Mouse (Mus musculus) ES-E14 (cell line): ENCODE results near the gene Lamc1. TPM values are rescaled to one million over a fixed set of nuclear protein-coding genes. Genes with fewer than 3 reads are reported as not detected.

Experiments used
- DNase-seq: peaks from one replicate; pipeline ENCODE4 v3.0.0-alpha.2; 2013; ENCODE audit warnings: low read depth, low spot score
- H3K27ac ChIP-seq: 2 replicates; pipeline ENCODE4 v1.5.1; 2012; ENCODE audit warnings: low read depth, mild to moderate bottlenecking, low read length, moderate library complexity, mixed read lengths; ENCODE audit not compliant: poor library complexity, insufficient read depth, severe bottlenecking
- H3K36me3 ChIP-seq: 2 replicates; pipeline ENCODE4 v1.6.1; 2012; ENCODE audit warnings: mild to moderate bottlenecking, low read length, moderate library complexity, mixed read lengths; ENCODE audit not compliant: control insufficient read depth, poor library complexity, insufficient read depth, severe bottlenecking
- H3K4me1 ChIP-seq, 2 experiments: fragments of 150-350 bp in 1 of 2; sonication (generic) in 1 of 2; 2 replicates each; pipeline ENCODE4 v1.6.1; 2012; ENCODE audit warnings: low read length in 2 of 2, mild to moderate bottlenecking in 1 of 2, mixed read lengths in 1 of 2; ENCODE audit not compliant: control insufficient read depth in 2 of 2, insufficient read depth in 2 of 2, poor library complexity in 1 of 2
- H3K4me3 ChIP-seq, 2 experiments: fragments of 150-350 bp in 1 of 2; sonication (generic) in 1 of 2; 2 replicates each; pipeline ENCODE4 v1.5.1; 2012; ENCODE audit warnings: low read length in 2 of 2, low read depth in 1 of 2, mild to moderate bottlenecking in 1 of 2, mixed read lengths in 1 of 2; ENCODE audit not compliant: insufficient read depth in 1 of 2, poor library complexity in 1 of 2, severe bottlenecking in 1 of 2
- H3K9ac ChIP-seq: 2 replicates; pipeline ENCODE4 v1.6.1; 2012; ENCODE audit warnings: low read depth, mild to moderate bottlenecking, low read length, mixed read lengths; ENCODE audit not compliant: poor library complexity, insufficient read depth, severe bottlenecking
- H3K9me3 ChIP-seq: fragments of 150-350 bp; sonication (generic); 2 replicates; pipeline ENCODE4 v1.6.1; 2012; ENCODE audit warnings: low read depth, mild to moderate bottlenecking, low read length; ENCODE audit not compliant: control insufficient read depth, insufficient read depth
- CHD2 ChIP-seq: IDR thresholded peaks from 2 replicates; pipeline ENCODE4 v1.6.1; 2014; ENCODE audit warnings: mild to moderate bottlenecking, low read depth, low read length, inconsistent platforms
- HCFC1 ChIP-seq: IDR thresholded peaks from 2 replicates; pipeline ENCODE4 v1.6.1; 2012; ENCODE audit warnings: low read length, inconsistent platforms, borderline replicate concordance; ENCODE audit not compliant: insufficient read depth
- MAFK ChIP-seq: IDR thresholded peaks from 2 replicates; pipeline ENCODE4 v1.6.1; 2014; ENCODE audit warnings: mild to moderate bottlenecking, low read depth, low read length, inconsistent platforms; ENCODE audit not compliant: insufficient read depth
- ZC3H11A ChIP-seq: IDR thresholded peaks from 2 replicates; pipeline ENCODE4 v1.6.1; 2012; ENCODE audit warnings: low read depth, mild to moderate bottlenecking, inconsistent platforms, low read length, borderline replicate concordance
- ZNF384 ChIP-seq: IDR thresholded peaks from 2 replicates; pipeline ENCODE4 v1.6.1; 2012; ENCODE audit warnings: low read depth, low read length, inconsistent platforms
- in situ Hi-C, 2 experiments: fragments of 600-800 bp; cut with MboI; formaldehyde crosslinking; loops; one replicate each; pipeline ENCODE4 v1.15.1; 2025; ENCODE audit warnings: low sequenced_read_pairs in 2 of 2, inconsistent platforms in 1 of 2; ENCODE audit not compliant: unreplicated experiment in 2 of 2
- total RNA-seq: library from RNA; depleted of rRNA; stranded (reverse); fragments of 300-350 nt; gene quantifications from 2 replicates; pipeline ENCODE4 v1.2.3, GENCODE M21; 2012

Gene Lamc1
- total RNA-seq, 1 experiment = 313 TPM

DNA sequence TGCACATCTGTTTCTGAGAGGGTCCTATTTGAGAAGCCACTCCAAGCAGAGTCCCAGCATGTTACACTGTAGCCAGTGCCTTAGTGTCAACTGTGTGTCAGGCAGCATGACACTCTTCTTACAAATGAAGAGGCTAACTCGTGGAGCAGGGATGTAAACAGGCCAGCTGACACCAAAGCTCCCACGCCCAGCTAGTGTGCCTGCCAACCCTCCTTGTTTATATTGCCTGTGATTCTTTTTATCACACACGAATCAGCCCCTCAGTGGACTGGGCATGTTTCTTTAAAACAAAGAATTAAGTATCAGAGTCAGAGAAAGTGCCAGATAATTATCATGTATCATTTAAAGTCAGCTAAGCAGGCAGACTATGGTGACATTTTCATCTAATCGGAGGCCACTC, 104.7 kb downstream of the Lamc1 start:
- no peak for DNase-seq
- in situ Hi-C loops = no loop called here
- Histone ChIP-seq H3K9me3 (no peaks in the 10 kb centered on the region), H3K4me3 (no peak overlapping the region), H3K27ac (no peak overlapping the region), H3K36me3 (peaks cover 46% of the 10 kb centered on the region), H3K4me1 (peaks cover 0 to 2% of the 10 kb centered on the region in 2 experiments; a peak in 2 of 4 replicates), H3K9ac (no peak overlapping the region)
- TF ChIP-seq ZC3H11A (no peak), CHD2 (no peak), HCFC1 (no peak), MAFK (no peak), ZNF384 (no peak)

DNA sequence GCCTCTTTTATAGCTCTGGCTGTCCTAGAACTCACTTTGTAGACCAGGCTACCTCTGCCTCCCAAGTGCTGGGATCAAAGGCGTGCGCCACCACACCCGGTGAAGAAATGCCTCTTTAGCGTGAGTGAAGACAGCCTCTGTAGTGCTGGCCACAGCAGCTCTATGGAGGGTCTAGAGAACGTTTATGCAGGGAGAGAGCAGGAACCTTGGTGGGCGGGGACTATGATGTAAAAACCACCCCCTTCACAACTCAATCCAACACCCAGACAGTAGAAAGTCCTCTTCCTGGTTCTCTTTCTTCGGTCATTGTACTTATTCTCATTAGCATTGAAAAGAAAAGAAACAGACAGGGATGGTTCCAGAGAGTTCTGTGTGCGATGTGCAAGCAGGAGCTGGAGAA, 105.5 kb downstream of the Lamc1 start:
- peak overlapping the region; percentile 26; the same call in 1 of the 2 replicates for H3K9ac ChIP-seq
- no peak for TF ChIP-seq MAFK
- no peak for TF ChIP-seq ZNF384
- TF ChIP-seq CHD2 = no peak
- TF ChIP-seq ZC3H11A = no peak
- peak; percentile 52 for DNase-seq
- no peaks in the 10 kb centered on the region for H3K9me3 ChIP-seq
- H3K27ac ChIP-seq = no peak overlapping the region
- in situ Hi-C loops = no loop called here
- H3K4me1 ChIP-seq = peaks cover 0 to 2% of the 10 kb centered on the region in 2 experiments; a peak in 2 of 4 replicates
- H3K4me3 ChIP-seq = 0 out of 4 replicates have a peak overlapping the region, but pooled peaks of 1 of the 2 experiments have one; percentile 3
- peaks cover 40% of the 10 kb centered on the region for H3K36me3 ChIP-seq

DNA sequence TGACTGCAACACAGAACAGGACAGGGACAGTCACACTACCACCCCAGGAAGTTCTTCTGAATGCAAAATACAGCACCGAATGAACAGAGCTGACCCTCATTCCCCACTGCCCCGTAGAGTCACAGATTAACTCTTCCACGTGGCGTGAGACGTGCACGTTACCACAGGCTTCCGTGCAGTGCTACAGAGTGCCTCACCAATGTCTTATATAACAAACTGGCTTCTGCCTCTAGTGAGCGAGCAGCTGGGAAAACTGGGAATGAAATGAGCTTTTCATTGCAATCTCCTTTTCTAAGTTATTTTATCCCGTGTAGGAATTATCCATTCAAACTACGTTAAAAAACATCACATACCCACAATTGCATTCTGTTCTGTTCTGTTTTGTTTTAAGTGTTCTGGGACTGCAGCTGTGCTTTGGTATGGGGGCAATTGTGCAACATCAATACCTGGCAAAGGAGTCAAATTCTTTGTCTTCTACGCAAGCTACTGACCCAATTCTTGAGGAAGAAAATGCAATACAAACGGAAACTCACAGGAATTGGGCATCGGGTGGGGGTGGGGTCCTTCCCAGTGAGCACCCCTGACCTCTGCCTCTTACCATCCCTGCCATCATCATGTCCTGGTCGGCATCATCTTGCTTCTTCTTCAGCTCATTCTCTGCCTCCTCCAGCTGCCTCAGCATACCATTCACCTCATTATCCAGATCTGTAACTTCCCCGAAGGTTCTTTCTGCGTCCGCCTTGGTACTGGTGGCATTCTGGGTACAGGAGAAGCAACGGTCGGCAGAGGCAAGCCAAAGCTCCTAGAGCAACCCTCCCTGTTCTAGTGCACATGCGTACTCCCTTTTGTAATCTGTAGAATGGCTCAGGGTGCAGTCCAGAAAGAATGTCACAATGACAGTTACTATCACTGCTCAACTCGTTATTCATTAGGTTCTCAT, 106.5 kb downstream of the Lamc1 start:
- no peak for DNase-seq
- TF ChIP-seq CHD2 = no peak
- Histone ChIP-seq H3K27ac (no peak overlapping the region), H3K9me3 (no peaks in the 10 kb centered on the region), H3K4me3 (no peak overlapping the region), H3K36me3 (peaks cover 43% of the 10 kb centered on the region), H3K9ac (no peak overlapping the region), H3K4me1 (peaks cover 0 to 2% of the 10 kb centered on the region in 2 experiments; a peak in 2 of 4 replicates)
- in situ Hi-C loops = no loop called here

DNA sequence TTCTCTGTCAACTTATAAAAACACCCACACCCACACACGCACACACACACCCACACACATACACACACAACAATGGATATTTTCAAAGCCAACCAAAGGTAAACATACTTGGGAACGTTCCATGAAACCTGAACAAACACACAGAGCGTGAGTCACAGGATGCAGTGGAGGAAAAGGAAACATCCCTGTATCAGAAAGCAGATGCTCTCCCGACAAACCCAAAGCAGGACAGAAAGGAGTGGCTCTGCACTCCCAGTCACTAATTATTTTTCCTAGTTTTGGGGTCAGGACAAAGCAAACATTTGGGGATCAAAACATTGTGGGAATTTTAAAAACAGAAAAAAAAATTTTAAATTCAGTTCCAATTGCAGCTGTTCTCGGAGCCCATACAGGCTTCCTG, 108.3 kb downstream of the Lamc1 start:
- DNase-seq = no peak
- no peak overlapping the region for H3K27ac ChIP-seq
- no peak overlapping the region for H3K9ac ChIP-seq
- H3K9me3 ChIP-seq = no peaks in the 10 kb centered on the region
- peaks cover 0 to 4% of the 10 kb centered on the region in 2 experiments; a peak in 2 of 4 replicates for H3K4me1 ChIP-seq
- no peak for TF ChIP-seq HCFC1
- TF ChIP-seq ZC3H11A = no peak
- TF ChIP-seq CHD2 = no peak
- no peak for TF ChIP-seq ZNF384
- TF ChIP-seq MAFK = no peak
- no peak overlapping the region for H3K4me3 ChIP-seq
- in situ Hi-C loops = no loop called here
- H3K36me3 ChIP-seq = peaks cover 47% of the 10 kb centered on the region

DNA sequence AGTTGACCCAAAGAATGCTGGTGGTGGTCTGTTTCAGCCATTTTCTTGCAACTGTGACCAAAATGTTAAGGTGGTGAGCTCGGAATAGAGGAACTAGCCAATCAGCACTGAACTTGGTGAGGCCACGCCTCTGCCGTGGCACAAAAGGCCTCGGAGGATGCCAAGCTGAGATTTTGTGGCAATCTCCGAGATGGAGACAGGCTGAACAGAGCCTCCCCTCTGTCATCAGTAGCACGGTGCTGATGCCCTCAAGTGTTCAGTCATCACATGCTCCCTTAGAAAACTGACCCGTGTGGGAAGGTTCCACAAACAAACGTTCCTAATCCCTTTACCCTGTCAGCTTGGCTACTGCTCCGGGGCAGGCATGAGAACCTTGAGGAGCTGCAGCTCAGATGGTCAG, 113.2 kb downstream of the Lamc1 start:
- Histone ChIP-seq H3K4me1 (peaks cover 0 to 12% of the 10 kb centered on the region in 2 experiments; a peak in 3 of 4 replicates), H3K36me3 (peaks cover 26% of the 10 kb centered on the region), H3K4me3 (0 out of 4 replicates have a peak overlapping the region, but pooled peaks of 1 of the 2 experiments have one; percentile 1), H3K9ac (no peak overlapping the region), H3K9me3 (no peaks in the 10 kb centered on the region), H3K27ac (no peak overlapping the region)
- in situ Hi-C loops = no loop called here
- DNase-seq = no peak
- no peak for TF ChIP-seq ZC3H11A
- no peak for TF ChIP-seq CHD2
- TF ChIP-seq ZNF384 = no peak
- no peak for TF ChIP-seq MAFK
- no peak for TF ChIP-seq HCFC1
